Mouse (Mus musculus) thymus, postnatal 14 days (tissue): ENCODE results near the gene Rreb1.

Experiments
- DNase-seq: peaks from one replicate; pipeline ENCODE4 v3.0.0; 2021

Rreb1 gene

DNA sequence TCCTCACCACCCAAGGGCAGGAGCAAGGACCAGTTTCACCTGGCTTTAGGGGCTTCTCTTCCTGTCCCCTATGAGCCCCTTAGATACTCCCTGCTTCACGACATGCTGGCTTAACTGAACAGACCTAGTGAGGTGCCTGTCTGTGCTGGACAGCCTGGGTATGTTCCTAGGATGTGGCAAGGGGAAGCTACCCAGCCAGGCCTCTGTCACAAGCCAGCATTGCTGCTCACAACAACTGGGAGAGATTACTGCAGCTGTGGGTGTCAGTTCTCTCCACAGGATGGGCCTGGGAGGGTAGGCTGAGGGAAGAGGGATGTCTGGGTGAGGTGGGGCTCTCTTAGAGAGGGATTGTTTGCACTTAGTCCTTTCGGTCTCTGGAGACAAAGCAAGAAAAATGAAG is 142.5 kb downstream of the Rreb1 start:
- DNase-seq: no peak

DNA sequence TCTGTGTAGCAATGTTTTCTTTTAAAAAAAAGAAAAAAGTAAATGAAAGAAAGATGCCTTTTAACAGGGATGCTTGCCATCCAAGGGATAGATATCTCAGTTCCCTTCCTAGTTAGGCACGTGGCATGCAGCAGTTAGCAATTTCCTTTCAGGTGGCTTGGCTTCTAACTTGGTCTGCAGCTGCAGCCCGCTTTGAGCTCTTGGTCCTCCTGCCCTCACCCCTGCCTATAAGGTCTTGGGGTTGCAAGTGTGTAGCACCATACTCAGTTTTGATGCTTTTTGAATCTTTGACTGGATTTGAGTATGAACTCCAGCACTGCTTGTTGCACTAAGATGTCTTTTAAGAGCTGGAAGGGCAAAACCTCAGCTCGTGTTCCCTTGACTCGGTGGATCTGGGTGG is 144.9 kb downstream of the Rreb1 start:
- DNase-seq: peak; percentile 76

DNA sequence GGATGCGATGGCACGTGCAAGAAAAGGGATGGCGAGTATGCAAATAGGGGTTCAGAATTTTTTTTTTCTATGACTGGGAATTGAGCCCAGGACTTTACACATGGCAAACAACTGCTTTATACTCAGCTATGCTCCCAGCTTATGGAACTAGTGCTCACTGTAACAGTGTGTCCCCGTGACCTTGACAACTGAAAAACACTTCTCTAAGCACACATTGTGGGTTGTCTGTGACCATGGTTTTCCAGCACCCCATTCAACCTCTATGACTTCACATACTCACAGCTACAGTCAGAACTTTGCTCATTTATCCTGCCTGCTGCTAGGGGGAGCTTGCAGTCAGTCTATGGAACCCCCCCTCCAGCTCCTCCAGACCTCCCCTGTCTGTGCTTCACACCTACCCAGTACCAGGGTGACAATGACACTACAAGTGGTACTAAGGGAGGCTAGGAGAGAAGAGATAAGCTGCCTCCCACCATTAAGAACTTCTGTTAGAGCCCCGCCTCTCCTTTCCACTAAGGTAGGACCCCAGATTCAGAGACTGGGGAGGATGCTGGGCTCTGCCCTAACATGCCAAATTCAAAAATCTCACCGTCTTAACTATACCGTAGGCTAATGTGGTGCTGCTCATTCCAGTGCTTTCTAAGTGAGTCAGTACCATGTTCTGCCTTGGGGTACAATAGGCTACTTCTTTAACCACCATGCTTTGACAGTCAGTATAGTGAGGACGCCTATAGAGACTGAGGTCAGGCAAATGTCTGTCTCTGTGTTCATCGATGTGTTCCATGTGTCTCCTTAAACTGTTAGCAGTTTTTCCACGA is 145.7 kb downstream of the Rreb1 start:
- peak; percentile 41 for DNase-seq

DNA sequence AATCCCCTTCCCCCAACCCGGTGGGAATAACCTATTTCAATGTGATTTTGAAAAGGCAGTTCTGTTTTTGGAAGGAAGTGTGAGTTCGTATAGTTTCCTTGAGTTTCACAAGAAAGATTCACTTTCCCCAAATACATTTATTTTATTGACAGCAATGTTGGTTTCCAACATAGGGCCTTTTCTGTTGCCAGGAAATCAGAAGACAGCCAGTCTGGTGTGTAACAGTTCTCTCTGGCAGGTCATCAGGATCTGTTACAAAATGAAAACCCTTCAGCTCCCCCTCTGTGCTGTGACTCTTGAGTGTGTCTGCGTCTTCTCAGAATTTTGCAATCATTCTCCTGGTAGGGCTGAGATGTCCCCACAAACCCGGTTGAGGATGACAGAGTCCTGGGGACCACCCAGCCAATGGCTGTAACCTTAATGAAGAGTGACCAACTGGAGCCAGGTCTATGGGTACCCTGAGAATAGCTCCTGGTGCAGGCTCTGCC is 146.3 kb downstream of the Rreb1 start:
- DNase-seq: no peak

DNA sequence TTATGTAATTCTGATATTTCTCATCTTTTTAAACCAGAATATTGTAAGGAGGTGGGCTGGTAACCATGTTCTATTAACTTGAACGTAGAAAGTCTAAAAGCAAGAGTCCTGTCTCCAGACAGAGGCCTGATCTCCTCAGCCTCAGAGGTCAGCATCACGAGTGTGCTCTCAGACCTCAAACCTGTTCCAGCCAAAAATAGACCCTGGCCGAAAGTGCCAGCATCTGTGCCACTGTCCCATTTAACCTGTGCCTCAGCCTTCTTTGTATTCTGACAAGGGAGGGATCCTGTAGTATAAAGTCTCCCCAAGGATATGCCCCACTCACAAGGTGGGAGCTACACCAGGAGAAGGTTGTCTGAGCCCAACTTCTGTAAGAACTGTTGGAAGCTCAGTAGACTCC is 148.2 kb downstream of the Rreb1 start:
- no peak for DNase-seq

DNA sequence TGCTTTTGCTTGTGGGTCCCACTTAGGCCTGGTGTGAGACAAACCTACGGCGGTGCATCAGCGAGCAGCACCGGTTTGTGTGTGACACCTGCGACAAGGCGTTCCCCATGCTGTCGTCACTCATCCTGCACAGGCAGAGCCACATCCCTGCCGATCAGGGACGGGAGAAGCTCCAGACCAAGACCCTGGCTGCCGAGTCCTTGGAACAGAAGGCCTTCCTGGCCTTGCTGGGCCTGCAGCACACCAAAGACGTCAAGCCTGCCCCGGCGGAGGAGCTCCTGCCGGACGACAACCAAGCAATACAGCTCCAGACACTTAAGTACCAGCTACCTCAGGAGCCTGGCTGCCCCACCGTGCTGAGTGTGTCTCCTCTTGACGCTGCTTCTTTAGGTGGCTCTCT is 151.3 kb downstream of the Rreb1 start:
- DNase-seq: no peak

DNA sequence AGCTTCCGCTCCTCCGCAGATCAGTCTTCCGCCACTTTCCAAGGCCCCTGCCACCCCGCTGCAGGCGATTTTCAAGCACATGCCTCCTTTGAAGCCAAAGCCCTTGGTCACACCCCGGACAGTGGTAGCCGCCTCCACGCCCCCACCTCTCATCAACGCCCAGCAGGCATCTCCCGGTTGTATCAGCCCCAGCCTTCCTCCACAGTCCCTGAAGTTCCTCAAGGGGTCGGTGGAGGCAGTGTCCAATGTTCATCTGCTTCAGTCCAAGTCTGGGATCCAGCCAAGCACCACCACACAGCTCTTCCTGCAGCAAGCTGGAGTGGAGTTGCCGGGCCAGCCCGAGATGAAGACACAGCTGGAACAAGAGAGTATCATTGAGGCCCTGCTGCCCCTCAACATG is 151.9 kb downstream of the Rreb1 start:
- no peak for DNase-seq

DNA sequence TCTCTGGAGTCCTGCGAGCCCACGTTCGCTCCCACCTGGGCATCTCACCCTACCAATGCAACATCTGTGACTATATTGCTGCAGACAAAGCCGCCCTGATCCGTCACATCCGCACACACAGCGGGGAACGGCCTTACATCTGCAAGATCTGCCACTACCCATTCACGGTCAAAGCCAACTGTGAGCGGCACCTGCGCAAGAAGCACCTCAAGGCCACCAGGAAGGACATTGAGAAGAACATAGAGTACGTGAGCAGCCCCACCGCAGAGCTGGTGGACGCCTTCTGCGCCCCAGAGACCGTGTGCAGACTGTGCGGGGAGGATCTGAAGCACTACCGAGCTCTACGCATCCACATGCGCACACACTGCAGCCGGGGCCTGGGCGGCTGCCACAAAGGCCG is 152.4 kb downstream of the Rreb1 start:
- DNase-seq: no peak

DNA sequence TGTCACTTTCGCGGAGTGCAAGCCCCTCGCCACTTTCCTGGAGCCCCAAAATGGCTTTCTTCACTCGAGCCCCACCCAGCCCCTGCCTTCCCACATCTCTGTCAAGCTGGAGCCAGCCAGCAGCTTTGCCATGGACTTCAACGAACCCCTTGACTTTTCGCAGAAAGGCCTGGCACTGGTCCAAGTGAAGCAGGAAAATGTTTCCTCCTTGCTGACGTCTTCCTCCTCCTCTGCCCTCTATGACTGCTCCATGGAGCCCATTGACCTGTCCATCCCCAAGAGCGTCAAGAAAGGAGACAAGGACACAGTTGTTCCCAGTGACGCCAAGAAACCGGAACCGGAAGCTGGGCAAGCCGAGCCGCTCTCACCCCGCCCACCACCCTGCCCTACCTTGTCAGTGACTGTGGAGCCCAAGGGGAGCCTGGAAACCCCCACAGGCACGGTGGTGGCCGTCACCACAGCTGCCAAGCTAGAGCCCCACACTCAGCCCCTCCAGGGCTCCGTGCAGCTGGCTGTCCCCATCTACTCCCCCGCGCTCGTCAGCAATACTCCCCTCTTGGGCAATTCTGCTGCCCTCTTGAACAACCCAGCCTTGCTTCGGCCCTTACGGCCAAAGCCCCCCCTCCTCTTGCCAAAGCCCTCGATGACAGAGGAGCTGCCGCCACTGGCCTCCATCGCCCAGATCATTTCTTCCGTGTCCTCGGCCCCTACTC is 153.2 kb downstream of the Rreb1 start:
- DNase-seq: no peak

DNA sequence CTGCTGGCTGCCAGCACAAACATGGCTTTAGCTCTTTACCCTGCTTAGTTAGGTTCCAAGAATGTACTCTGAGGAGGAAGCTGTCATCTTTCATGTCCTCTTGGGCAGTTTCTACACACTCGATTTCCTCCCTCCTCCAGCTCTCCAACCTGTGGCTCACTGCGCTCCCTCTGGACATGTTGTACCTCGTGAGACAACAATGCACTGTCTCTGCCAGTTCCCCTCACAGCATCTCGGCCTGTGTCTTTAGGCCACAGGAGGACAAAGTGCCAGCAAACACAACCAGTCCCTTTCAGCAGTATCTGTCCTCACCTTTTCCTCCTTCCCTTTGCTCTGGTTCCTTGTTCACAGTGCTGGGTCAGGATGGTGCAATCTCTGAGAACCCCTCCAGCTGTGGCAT is 155.9 kb downstream of the Rreb1 start:
- no peak for DNase-seq

DNA sequence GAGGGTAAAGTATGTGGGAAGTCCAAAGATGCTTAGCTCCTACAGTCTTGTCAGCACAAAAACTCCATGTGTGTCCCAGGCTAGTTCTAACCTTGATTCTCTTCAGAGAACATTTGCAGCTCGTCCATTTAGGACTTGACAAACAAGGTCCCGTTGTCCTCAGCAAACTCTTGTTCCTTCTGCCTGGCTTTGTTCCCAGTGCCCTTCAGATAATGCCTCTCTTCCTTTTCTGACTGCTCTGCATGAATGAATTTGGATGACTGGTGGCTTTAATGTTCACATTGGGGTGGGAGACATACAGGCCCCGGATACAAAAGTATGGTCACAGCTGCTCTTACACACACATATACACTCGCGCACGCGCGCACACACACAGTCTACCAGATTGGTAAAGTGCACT is 156.7 kb downstream of the Rreb1 start:
- DNase-seq: no peak

DNA sequence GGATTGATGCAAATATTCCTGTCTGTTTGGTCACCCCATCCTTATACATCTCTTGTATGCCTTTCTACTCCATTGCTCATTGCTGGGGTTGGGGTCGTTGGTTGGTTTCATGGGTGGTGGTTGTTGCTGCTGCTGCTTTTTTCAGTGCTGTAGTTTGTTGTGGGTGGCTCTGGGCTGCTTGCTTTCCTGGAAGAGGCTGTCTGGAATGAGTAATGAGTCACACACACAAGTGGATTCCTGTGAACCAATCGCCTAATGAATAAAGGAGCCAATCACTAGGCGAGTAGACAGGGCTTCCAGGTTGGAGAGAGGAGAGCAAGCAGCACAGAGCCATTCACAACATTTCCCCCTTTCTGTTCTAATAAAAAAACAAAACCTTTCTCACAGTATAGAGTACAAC is 158.2 kb downstream of the Rreb1 start:
- no peak for DNase-seq

DNA sequence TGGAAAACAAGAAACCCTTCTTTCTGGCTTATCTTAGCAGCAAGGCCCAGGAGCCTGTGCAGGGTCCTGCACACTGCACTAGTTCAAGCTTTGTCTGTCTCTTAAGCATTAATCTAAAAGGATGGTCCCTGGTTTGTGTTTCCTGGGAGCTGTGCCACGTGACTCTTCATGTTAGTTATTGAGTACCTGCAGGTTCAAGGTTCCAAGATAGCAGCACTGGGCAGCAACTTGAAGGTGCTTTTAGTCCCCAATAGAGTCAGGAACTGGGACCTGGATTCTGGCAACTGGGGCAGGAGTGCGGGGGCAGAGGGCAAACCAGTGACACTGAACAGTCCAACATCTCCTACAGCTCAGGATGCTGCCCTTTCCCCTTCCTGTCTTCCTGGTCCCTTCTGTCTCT is 162.0 kb downstream of the Rreb1 start:
- no peak for DNase-seq

DNA sequence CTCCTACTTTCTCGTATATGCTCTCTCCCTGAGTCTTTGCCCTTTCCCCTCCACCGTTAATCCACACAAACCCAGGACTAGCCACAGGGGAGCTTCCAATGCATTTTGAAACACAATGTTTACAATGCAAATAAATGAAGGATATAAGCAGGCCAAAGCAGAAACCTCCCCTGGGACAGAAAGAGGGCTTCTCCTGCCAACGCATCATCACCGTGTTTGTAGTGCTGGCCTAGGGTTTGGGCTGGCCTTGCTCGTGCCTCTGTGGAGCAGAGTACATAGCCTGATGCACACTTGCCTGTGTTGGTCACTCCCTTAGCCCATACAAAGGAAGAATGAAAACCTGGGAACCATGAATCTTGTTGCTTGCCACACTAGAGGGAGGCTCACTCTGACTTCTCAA is 162.4 kb downstream of the Rreb1 start:
- DNase-seq: no peak

DNA sequence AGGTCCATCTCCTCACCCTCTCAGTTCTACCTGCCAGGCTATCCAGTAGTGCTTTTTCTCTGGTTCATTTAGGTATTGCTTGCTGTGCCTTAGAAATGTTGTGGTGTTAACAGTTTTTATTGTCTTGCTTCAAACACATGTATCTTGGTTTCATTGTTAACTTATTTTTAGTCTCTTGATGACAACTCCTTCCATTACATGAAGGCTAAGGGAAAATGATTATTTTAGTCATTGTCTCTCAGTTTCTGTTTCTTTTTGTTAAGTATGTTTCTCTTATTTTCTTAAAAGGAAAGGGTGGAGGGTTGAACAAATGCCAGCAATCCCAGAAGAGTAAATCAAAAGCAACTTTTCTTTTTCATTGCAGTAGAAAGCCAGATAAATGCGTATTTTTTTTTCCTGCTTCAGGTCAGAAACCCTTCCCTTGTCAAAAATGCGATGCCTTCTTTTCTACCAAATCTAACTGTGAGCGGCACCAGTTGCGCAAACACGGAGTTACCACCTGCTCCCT is 163.0 kb downstream of the Rreb1 start:
- DNase-seq: no peak

DNA sequence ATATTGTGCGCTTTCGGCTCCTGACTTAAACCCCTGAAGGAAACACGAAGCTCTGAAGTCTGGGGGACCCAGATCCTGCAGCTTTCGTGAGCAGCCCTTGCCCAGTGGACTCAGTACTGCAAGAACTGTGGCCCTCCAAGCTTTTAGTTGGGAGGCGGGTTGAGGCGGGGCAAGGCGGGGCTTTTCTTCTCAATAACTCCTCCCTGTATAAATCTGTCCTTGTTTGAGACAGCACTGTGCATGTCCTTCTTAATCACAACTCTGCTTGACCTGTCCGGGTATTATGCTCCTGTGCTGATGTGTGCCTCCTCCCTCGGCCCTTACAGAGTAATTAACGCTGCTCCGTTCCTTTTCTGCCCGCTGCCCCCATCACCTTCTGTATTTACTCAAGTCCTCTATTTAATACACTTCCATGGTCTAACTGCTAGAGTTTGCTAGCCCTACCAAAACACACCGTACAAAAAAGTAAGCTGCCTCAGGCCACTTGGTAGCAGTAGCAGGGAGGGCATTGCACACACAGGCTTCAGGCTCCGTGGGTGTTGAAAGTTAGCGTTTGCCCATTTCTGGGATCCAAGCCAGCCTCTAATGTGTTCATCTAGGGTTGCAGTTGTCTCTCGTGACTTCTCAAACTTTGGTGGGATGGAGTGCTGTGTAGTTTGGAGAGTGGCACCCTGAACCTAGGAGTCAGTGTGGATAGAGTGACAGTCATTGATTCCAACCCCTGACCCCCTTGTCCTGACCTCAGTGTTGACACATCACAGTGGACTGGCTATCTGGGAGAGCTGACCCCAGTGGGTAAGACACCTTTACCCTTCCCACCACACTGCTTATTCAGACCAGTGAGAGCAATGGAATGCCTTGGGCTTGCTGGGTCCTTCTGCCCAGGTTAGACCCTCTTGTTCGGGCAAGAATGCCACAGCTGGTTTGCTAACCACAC is 164.0 kb downstream of the Rreb1 start:
- DNase-seq: no peak

DNA sequence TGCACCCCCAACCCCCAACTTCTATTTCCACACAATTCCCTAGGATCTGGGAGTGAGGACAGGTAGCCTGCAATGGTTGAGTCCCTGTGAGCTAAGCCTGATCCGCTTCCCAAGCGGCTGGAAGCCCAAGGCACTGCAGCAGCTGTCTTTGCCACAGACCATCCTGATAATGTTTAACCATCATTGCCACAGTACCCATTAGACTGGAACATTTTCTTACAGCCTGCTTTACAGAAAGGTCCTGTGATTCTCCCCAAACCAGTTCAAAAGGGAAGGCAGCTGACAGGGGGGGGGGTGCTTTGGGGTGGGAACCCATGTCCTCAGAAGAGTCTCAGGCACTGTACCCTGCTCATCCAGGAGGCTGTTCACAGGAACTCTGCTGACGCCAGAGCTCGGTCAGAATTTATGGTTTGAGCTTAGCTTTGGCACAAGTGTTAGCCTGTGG is 164.7 kb downstream of the Rreb1 start:
- DNase-seq: no peak

DNA sequence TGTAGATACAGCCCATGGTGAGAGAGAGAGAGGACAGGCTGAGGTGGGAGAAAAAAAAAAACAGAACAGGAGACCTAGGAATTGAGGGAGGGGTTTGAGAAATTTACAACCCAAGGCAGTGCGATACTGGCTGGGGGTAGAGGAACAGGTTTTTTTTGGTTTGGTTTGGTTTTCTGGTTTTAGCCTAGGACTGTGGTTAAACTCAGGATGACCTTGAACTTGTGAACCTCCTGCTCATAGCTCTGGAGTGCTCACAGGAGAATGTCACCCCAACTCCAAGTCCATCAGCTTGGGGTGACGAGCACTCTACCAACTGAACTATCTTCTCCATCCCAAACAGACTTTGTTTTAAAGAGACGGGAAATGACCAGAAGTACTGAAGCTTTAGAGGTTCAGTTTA is 165.3 kb downstream of the Rreb1 start:
- no peak for DNase-seq

DNA sequence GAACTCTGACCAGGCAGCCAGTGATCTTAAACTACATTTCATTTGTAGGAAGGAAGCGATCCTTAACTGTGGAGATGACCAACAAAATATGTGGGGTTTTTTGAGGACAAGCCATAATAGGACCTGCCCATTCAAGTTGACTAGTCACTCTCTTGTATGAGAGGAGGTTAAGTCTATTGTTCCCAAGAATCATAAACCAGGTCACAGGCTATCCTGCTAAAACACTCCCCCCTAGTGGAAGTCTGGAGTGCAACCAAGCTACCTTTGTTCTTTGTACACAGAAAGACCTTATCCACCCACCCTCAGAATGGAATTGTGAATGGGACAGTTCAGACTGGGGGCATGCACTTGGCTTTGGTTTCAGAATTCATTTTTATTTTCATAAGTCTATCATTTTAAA is 166.1 kb downstream of the Rreb1 start:
- DNase-seq: peak; percentile 69

DNA sequence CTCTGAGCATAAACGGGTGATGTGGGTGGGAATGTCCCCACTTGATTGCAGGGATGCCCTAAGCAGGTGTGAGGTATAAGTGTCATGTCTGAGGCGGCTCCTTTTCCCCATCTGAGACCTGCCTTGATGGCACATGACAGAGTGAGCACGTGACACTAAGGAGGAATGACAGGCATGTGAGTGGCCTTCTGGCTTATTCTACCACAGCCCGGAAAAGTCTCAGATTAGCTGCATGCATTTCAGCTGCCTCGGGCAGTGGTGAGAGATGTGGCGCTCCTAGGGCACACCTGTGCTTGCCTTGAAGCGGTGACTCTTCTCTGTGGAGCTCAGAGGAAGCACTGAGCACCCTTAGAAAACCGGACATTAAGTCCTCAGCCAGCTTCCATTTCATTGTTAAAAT is 167.2 kb downstream of the Rreb1 start:
- no peak for DNase-seq

DNA sequence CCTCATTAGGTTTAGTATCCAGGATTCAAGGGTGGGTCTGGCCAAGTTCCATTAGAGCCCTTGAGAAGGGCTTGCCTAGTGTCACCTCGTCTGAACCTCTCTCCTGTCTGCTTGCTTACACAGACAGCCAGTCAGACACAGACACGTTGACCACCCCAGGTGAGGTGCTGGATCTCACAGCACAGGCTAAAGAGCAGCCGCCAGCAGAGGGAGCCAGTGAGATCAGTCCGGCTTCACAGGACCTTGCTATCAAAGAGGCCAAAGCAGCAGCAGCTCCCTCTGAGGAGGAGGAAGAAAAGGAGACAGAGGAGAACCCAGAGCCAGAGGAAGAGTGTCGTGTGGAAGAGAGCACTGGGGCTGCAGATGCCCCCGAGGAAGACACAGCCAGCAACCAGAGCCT is 168.5 kb downstream of the Rreb1 start:
- DNase-seq: peak; percentile 84

DNA sequence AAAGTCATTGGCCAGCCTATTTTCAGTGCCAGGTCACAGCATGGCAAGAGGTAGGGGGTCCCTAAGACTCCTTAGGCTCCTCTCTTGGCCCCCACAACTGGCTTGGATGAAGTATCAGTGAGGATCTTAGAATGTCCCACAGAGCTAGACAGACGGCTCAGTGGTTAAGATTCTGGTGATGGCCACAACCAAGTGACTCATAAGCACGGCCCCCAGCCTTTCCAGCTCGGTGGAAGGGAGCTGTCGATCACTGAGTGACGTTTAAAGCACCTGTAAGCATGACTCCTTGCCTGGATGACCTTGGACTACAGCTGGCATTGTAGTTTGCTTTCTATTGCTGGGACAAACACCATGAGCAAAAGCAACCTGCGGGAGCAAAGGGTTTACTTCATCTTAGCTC is 174.8 kb downstream of the Rreb1 start:
- no peak for DNase-seq

DNA sequence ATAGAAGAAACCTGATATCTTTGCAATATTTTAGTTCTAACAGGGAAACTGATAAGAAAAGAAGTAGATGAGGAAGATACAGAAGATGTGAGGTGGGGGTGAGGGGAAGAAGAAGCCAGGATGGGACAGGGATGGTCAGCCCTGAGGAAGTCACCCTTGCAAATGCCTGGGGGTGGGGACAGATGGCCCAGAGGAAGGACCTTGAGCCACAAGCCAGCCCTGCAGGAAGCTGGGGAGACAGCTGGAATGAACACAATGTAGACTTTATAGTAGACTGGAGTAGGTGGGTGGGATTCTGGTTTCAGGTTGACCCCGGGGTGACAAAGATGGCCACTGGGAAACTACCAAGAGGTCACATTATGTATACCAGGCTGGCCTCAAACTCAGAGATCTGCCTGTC is 176.1 kb downstream of the Rreb1 start:
- no peak for DNase-seq
